In the genomic region with DNA sequence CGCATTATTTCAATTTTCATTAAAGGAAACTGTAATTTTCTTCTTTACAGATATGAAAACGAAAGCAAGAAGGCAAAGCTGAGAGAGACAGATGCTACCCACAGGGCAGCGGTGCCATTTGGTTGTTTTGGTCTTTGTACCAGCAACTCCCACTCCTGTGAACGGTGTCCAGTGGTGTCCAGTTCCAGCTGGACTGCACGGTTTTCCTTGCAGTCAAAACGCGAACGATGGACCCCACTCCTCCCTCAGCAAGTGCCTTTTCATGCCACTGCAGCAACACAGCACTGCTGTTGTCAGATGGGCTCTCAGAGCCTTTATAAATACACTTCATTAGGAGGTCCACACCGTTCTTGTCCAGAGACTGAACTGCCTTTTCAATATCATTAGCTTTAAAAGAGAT, we compare ENCODE assay signal across 9 mouse cellular contexts. TPM values are rescaled to one million over a fixed set of nuclear protein-coding genes. Genes with fewer than 3 reads are reported as not detected.
DNase-seq lines count a peak whose midpoint lies in the region; ATAC-seq and TF ChIP-seq lines count a peak whose summit lies in the region.
"Had no signal": no experiment of that assay in that cellular context is flagged by ENCODE, and none has a peak within 500 bp of the region (broad histone marks: within the 10 kb centered on the region; RNA-seq: fewer than 3 reads in every experiment).

No protein-coding gene starts in this region.

- peak overlapping the region; percentile 40 for H3K4me2 ChIP-seq in kidney, postnatal 0 days (ENCODE audit: low read length)
- H3K4me2 ChIP-seq in forebrain, embryonic 16.5 days (ENCODE audit: low read length), result peak overlapping the region; percentile 26
- H3K4me2 ChIP-seq in liver, embryonic 13.5 days, result peak overlapping the region; percentile 44

- no peaks in the 10 kb centered on the region for H3K4me1 ChIP-seq in kidney, postnatal 0 days (replicated peaks; ENCODE audit: insufficient read depth, low read length)
- 0 out of 2 replicates have a peak, but pooled peaks cover under 1% of the 10 kb centered on the region for H3K4me1 ChIP-seq in forebrain, embryonic 16.5 days (replicated peaks; ENCODE audit: control insufficient read depth, insufficient read depth, low read length)
- no peaks in the 10 kb centered on the region for H3K4me1 ChIP-seq in liver, embryonic 13.5 days (replicated peaks)

- H3K36me3 ChIP-seq in kidney, postnatal 0 days (ENCODE audit: insufficient read depth, low read length), result no peaks in the 10 kb centered on the region
- H3K36me3 ChIP-seq in forebrain, embryonic 16.5 days (ENCODE audit: control insufficient read depth, insufficient read depth), result no peaks in the 10 kb centered on the region
- H3K36me3 ChIP-seq in liver, embryonic 13.5 days, result no peaks in the 10 kb centered on the region
- H3K36me3 ChIP-seq: G1E had no signal

- 0 out of 2 replicates have a peak overlapping the region, but pooled peaks have one; percentile 18 for H3K9ac ChIP-seq in kidney, postnatal 0 days (ENCODE audit: low read depth, low read length)
- H3K9ac ChIP-seq in forebrain, embryonic 16.5 days (replicated peaks; ENCODE audit: low read depth, low read length), result no peak overlapping the region
- H3K9ac ChIP-seq in liver, embryonic 13.5 days, result no peak overlapping the region

- TF ChIP-seq CTCF in kidney, postnatal 0 days (IDR thresholded peaks at IDR 0.05; ENCODE audit: low read depth), result no peak

- peak; percentile 15 for DNase-seq in kidney, postnatal 0 days (ENCODE audit: low spot score)
- DNase-seq in kidney, postnatal 25 days, result no peak
- peak; percentile 26 for DNase-seq in MN1 (ENCODE audit: low spot score)
- DNase-seq in liver, embryonic 13.5 days, result no peak
- no peak for DNase-seq in adrenal gland, adult 18-20 months (ENCODE audit: low spot score in 2 of 2)
- DNase-seq in embryo, embryonic 10 days (ENCODE audit: low spot score), result no peak
- DNase-seq in lung, postnatal 36 days, result no peak

- ATAC-seq in kidney, postnatal 0 days (replicated peaks; ENCODE audit: low FRiP score, low read depth), result no peak
- ATAC-seq in forebrain, embryonic 16.5 days, result no peak
- no peak for ATAC-seq in liver, embryonic 13.5 days (ENCODE audit: low read depth)

- H3K27me3 ChIP-seq in kidney, postnatal 0 days (ENCODE audit: insufficient read depth, low read length), result no peaks in the 10 kb centered on the region
- H3K27me3 ChIP-seq in forebrain, embryonic 16.5 days (replicated peaks; ENCODE audit: control insufficient read depth, insufficient read depth, low read length), result no peaks in the 10 kb centered on the region
- no peaks in the 10 kb centered on the region for H3K27me3 ChIP-seq in liver, embryonic 13.5 days

- peak overlapping the region; percentile 22; the same call in 1 of the 2 replicates for H3K4me3 ChIP-seq in kidney, postnatal 0 days (replicated peaks; ENCODE audit: low read depth, low read length)
- no peak overlapping the region; the same call in 1 of the 2 replicates for H3K4me3 ChIP-seq in forebrain, embryonic 16.5 days (replicated peaks; ENCODE audit: low read length)
- H3K4me3 ChIP-seq in liver, embryonic 13.5 days (replicated peaks), result peak overlapping the region; percentile 22

- H3K9me3 ChIP-seq in kidney, postnatal 0 days (replicated peaks; ENCODE audit: low read length), result no peaks in the 10 kb centered on the region
- H3K9me3 ChIP-seq in forebrain, embryonic 16.5 days (ENCODE audit: control insufficient read depth, low read length), result no peaks in the 10 kb centered on the region
- H3K9me3 ChIP-seq in liver, embryonic 13.5 days (replicated peaks), result no peaks in the 10 kb centered on the region
- H3K9me3 ChIP-seq: G1E had no signal

- H3K27ac ChIP-seq in kidney, postnatal 0 days, result no peak overlapping the region
- H3K27ac ChIP-seq in forebrain, embryonic 16.5 days (ENCODE audit: low read length), result no peak overlapping the region
- no peak overlapping the region for H3K27ac ChIP-seq in liver, embryonic 13.5 days

- 33% methylated on average over 9 of the region's 9 CpGs for WGBS in kidney, postnatal 0 days
- WGBS in forebrain, embryonic 16.5 days, result 64% methylated on average over 9 of the region's 9 CpGs
- 59% methylated on average over 9 of the region's 9 CpGs for WGBS in liver, embryonic 13.5 days (ENCODE audit: insufficient replicate concordance)

RNA-seq across cellular contexts. Expression of gene Taf1b, which starts 5.1 kb away (rescaled TPM):
- 27.6 and 28.5 TPM in 2 replicates for polyA plus RNA-seq in kidney, postnatal 0 days (2015; fragmentation: Nextera tagmentation; extraction: Ambion mirVana)
- polyA plus RNA-seq in forebrain, embryonic 16.5 days (2015; fragmentation: Nextera tagmentation; extraction: Ambion mirVana), result 41.9 and 46.7 TPM in 2 replicates
- 11.8 and 14.5 TPM in 2 replicates for polyA plus RNA-seq in liver, embryonic 13.5 days (2015; fragmentation: Nextera tagmentation; extraction: Ambion mirVana)
- total RNA-seq in adrenal gland, adult 18-20 months (2021), result 1 to 10 TPM; 8.6 to 9.8 TPM

Comparison
In these comparisons a context has a peak if more than half of its experiments do, and no peak if none do; other contexts are left out.
1. DNase-seq: peak in kidney, postnatal 0 days (single experiment) and MN1 (single experiment); none in kidney, postnatal 25 days (0 of 2), liver, embryonic 13.5 days (single experiment), adrenal gland, adult 18-20 months (0 of 2), embryo, embryonic 10 days (single experiment) and lung, postnatal 36 days (single experiment).
2. Peak in every context shown above with its lines, with median percentiles within 50 percentile points of each other: H3K4me2 ChIP-seq.